Mouse (Mus musculus): Measurements from ENCODE around the gene Pik3ip1.

Pik3ip1 gene

DNA sequence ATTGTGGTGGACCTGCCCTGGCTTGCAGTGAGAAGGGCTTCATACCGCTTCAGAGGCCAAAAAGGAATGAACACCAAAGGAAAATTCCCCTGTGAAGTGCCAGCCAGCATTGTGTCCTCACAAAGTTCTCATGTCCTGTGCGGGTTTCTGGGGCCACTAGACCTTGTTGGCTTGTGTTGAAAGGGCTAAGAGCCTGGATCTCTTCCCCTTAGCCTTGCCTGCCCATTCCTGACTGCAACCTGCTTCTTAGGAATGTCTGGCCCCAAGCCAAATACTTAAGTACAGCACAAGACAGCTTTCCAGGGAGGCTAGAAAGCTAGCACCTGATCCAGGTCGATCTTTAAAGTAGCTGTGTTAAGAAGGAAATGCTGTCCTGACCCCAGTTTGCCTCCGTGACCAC, 27.4 kb upstream of the Pik3ip1 start:
- DNase-seq (ENCODE audit: low read depth, low spot score), result no peak

DNA sequence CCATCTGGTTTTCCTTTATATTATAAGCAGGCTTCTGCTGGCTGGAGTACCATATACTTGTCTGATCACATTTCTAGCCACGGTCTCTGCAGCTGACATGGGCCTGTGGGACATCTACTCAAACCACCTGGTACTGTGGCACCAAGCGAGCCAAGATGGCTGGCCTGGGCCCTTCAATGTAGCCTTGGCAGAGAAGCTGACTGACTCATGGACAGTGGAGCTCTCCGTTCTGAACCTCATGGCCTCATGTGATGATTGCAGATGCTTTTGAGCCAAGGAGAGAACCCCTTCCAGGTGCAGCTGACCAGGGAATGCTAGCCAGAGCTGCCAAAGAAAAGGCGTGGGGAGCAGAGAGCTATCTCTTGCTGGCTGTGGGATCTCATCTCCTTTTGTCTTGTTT, 24.4 kb upstream of the Pik3ip1 start:
- DNase-seq (ENCODE audit: low read depth, low spot score), result no peak

DNA sequence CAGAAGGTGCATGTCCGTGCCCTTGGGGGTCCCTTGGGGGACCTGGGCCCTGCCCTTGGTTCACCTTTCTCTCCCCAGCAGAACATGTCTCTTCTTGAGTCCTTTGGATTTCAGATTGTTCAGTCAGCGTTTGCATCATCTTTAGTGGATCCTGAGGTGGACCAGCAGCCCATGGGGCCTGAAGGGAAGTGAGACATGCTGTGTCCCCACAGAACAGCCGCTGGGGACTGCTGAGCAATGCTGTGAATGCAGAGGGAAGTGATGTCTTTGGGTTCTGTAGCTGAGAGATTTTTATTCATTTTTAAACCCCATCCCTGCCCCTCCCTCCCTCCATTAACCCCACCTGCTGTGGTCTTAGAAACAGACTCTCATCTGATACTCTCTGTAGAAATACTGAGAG, 22.3 kb upstream of the Pik3ip1 start:
- no peak for DNase-seq (ENCODE audit: low read depth, low spot score)

DNA sequence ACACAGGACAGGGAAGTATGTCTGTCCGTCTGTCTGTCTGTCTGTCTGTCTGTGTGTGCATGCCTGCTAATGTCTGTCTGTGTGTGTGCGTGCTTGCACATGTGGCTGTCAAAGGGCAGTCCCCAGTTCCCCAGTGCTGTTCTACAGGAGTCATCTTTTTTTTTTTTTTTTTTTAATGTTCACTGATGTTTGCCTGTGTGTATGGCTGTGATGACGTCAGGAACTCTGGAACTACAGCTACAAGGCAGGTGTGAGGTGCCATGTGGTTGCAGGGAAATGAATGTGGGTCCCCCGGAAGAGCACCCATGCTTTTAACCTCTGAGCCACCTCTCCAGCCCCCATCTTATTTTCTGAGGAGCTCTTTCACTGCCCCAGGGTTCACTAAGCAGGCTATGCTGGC, 20.3 kb upstream of the Pik3ip1 start:
- no peak for DNase-seq (ENCODE audit: low read depth, low spot score)

DNA sequence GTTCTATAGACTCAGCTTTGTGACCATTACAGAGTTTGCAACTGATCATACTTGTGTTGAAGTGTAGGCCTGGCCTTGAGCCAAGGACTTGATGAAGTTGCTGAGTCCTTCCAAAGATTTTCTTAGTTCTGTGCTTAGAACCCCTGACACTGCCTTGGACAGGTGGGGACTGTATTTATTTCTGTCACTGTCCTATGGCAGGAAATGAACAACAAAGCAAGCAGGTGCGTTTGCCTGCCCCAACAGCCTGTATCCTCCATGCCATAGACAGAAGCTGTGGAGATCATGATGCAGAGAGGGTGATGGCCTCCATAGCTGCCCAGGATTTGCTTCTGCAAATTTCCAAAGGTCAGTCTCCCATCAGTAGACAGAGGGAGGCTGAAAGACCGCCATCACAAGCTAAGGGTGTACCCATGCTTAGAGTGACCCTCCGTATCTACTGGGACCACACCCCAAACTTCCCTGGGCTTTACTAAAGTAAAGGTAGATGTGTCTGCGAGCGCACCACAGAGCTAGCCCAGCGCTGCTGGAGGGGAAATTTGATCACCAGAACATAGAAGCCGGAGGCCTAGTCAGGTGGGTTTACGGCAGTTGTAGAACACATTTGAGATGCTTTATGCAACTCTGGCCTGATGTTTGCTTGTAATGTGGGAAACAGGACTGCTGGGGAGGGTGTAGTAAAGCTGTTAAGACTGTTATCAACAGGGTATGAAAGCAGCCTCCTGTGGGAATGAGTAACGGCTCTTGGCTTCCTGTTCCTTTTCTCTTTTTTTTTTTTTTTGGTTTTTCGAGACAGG, 19.2 kb upstream of the Pik3ip1 start:
- no peak for DNase-seq (ENCODE audit: low read depth, low spot score)

DNA sequence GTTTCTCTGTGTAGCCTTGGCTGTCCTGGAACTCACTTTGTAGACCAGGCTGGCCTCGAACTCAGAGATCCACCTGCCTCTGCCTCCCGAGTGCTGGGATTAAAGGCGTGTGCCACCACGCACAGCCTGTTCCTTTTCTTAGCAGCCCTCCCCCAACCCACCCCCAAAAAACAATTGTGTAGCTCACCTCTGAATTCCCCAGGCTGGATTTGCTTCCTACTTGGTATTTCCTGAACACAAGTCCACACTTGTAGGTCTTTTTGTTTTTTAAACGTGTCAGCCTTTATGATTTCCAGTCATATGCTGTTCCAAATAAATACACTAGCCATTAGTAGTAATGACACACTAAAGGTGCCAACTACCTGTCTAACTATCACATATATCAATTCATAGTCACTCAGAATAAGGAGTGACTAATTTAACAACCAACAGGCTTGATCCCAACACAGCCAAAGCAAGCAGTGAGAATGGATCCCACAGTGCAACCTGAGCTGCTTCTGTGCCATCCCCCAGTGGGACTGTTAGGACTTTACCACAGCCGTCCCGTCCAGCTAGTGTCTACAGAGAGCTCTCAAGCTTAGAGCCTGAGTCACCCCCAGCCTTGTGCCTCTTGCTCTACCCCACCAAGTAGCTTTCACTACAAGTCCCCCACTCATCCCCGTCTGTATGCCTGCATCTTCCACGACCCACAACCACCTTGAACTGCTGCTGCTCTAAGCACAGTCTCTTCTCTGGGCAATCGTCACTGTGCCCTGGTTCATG, 18.4 kb upstream of the Pik3ip1 start:
- no peak for DNase-seq (ENCODE audit: low read depth, low spot score)

DNA sequence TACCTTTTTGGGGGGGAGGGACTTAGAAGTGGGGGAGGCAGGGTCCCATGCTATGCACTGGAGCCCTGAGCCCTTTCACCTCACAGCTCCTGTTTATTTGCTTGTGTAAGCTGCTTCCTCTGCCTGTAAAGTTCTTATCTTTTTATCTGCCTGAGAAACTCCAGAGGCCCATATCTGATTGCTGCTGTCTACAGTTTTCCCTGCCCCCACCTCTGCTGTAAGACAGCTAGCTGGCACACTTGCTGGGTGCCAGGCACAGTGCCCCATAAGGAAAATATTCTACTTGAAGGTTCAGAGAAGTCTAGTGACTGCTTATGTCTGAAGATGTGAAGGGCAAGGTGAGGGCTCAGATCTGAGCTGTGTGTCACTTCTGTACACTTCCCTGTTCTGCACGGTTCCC, 16.9 kb upstream of the Pik3ip1 start:
- no peak for DNase-seq (ENCODE audit: low read depth, low spot score)

DNA sequence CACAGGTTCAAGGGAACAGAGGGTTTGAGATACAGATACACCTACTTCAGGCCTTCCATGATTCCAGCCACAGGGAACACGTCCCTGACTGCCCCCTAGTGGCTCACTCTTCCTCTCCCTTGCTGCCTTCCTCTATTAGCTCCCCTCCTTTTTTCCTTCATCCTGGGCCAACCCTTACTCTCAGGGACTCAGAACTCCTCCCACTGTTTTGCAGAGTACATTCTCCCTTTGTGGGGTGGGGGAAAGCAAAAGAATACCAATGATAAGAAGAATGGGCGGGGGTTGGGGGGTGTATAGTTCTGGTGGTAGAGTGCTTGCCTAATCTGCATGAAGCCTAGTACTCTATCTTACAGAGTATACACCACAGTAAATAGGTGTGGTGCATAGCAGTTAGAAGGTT, 16.1 kb upstream of the Pik3ip1 start:
- DNase-seq (ENCODE audit: low read depth, low spot score), result peak; percentile 61

DNA sequence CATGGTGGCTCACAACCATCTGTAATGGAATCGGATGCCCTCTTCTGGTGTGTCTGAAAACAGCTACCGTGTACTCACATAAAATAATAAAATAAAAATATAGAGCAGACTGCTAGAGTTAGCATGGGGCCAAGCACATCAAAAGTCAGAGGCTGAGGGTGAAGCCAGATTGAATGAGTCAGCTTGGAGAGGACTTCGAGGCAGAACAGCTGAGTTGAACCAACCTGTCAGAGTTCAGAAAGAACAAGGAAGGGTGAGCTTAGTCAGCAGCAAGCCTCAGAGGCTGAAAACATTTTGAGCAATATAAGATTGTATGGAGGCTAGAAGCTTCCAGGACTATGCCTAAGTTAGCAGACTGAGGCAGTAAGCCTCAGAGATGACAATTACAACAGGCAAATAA, 11.9 kb upstream of the Pik3ip1 start:
- DNase-seq (ENCODE audit: low read depth, low spot score), result no peak

DNA sequence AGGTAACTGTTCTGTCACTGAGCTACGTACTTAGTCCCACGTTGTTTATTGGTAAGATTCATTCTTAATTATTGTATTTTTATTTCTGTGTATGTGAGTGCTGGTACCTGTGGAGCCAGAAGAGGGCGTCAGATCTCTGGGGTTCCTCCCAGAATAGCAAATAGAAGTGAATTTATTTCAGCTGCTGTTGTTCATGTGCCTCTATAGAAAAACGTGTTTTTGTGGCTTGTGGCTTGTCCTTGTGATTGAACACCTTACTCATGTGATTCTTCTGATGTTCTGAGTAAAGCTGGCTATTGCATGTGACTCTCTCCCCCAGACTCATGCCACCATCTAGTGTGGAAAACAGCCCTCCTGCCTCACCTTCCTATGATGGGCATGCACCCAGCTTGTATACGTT, 1.9 kb upstream of the Pik3ip1 start:
- DNase-seq (ENCODE audit: low read depth, low spot score), result no peak

DNA sequence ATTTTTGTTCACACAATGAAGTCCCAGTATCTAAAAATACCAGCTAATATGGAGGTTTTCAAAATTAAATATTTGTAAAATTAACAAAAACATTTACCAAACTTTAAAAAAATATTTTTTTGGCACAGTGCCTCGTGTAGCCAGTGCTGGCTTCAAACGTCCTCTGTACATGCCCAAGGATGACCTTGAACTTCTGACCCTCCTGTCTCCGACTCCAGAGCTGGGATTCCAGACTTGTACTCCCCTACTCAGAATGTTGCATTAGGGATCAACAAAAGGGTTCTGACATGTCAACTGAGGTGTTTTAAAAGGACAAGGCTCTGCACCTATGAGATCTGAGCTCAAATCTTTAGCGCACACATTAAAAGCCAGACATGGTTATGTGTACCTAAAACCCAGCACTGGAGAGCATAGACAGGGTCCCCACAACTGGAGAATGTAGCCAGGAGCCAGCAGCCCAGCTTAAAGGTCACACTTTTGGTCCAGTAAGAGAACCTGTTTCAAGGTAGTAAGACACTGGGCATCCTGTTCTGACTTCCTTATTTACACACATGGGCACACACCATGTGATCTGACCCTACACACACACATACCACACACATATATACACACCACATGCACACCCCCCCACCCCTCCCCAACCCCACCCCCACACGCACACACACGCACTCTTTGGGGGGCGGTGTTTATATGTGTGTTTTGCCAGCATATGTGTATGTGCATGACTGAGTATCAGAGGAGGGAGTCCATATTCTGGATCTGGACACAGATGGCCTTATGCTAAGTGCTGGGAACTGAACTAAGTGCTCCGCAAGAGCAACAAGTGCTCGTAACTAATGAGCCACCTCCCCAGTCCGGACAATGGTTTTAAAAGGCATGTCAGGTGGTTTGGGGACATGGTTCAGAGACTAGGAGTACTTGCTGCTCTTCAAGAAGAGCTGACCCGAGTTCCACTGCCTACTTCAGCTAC, 1.1 kb upstream of the Pik3ip1 start:
- DNase-seq (ENCODE audit: low read depth, low spot score), result no peak

DNA sequence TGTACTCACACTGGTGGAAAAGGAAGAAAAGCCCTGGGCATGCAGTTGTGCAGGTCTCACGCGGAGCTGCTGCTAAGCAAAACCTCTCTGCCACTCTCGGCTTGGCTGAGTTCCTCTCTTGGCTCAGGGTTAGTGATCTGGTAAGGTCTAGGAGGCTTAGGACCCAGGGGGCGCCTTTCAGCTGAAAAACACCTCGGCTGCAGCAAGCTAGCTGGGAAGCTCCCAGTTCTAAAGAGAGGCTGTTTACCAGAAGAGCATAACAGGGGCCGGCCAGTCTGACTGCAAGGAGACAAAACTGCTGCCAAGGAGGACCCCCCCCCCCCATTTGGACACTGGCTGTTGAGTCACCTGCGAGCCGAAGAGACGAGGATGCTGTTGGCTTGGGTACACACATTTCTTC, 365 bp downstream of the Pik3ip1 start:
- peak; percentile 54 for DNase-seq (ENCODE audit: low read depth, low spot score)

DNA sequence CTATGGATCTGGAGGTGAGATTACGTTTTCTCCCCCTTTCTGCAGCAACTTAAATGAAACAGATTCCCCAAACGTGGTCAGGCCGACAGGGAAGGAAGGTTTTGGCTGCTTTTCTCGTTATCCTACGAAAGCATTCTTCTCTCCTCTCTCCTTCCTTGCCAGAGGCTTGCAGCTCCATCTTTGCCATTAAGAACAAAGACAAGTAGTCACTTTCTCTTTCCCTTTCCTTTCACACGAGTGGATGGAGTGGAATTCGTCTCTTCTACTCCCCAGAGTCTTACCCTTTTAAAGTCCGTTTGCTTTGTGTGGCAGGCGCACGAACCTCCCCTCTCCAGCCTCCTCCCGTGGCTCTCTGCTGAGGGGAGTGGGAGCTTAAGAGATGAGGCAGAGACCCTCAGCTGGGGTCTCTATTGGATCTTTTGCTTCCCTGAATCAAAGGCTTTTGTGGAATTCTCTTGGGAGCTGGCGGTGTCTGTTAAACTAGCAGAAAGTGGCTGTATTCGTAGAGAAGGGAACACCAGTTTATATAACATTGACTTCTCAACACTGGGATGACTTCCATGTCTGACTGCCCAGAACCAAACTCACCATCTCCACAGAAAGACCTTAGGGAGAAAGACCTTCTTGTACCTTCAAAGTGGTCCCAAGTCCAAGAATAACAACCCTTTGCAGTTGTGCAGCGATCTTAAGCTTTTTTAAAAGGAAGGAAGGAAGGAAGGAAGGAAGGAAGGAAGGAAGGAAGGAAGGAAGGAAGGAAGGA, 970 bp downstream of the Pik3ip1 start:
- no peak for DNase-seq (ENCODE audit: low read depth, low spot score)

DNA sequence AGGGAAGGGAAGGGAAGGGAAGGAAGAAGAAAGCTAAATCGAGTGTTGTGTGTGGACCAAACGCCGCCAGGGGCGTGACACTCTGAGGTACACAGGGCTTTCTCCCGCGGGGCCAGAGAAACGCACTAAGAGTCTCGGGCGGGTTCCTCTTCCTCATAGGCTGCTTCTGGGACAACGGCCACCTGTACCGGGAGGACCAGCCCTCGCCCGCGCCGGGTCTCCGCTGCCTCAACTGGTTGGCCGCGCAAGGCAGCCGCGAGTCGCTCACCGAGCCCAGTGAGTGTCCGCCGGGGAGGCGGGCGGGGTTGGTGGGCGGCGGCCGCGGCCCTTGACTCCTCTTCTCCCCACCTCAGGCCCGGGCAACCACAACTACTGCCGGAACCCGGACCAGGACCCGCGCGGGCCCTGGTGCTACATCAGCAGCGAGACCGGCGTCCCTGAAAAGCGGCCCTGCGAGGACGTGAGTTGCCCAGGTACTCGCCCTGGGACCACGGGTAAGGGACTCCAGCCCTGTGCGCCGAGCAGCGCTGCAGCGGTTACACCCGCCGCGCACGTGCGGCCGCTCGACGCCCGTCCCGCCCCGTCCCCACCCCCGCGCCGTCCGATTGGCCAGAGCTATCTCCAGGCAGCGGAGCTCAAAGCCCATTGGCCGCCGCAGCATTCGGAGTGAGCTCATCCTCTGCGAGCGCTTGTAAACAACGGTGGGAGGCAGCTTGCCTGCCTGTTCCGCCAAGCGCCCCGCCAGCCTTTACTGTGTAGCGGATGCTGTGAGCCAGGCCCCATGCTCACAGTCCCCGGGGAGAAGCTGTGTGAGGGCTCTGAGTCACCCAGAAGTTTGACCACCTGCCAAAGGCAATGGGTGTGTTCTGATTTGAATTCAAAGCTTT, 1.8 kb downstream of the Pik3ip1 start:
- peak; percentile 95 for DNase-seq (ENCODE audit: low read depth, low spot score)

DNA sequence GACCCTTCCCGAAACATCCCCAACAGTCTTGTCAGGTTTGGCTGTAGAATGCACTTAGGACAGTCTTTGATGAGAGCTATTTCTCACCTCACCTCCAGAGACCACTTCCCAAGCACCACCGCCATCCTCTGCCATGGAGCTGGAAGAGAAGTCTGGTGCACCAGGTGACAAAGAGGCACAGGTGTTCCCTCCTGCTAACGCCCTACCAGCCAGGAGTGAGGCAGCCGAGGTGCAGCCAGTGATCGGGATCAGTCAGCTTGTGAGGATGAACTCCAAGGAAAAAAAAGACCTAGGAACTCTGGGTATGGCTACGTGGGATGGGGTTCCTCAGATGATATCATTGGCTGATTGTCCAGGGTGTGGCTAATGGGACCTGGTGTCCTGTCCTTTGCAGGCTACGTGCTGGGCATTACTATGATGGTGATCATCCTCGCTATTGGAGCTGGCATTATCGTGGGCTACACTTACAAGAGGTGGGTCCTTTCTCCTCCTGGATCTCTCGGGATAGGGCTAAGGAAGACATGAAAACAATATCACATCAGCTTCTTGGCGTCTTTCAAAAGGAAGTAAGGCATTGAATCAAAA, 3.0 kb downstream of the Pik3ip1 start:
- DNase-seq (ENCODE audit: low read depth, low spot score), result no peak

DNA sequence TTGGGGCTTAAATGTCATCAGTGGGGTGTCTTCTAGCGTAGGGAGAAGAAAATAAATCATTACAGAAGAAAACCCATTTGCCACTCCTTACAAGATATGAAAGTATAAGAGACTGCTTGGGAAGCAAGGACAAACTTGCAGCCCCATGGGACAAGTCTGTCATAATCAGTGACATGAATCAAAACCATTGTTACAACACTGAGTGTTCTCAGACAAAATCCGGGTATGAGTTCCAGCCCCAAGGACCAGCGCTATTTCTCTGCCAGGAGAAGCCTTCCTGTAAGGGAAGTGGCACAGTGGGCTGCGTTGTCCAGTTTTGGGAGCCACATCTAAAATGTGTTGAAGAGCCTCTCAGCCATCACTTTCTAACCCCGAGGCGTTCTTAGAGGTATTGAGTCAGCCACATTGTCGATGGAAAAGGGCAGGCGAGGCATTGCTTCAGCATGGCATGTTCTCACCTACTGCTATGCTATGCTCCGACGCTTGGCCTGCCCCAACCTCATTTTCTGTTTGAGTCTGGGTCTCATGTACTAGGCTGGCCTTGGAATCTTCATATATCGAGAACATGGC, 4.0 kb downstream of the Pik3ip1 start:
- DNase-seq (ENCODE audit: low read depth, low spot score), result no peak

DNA sequence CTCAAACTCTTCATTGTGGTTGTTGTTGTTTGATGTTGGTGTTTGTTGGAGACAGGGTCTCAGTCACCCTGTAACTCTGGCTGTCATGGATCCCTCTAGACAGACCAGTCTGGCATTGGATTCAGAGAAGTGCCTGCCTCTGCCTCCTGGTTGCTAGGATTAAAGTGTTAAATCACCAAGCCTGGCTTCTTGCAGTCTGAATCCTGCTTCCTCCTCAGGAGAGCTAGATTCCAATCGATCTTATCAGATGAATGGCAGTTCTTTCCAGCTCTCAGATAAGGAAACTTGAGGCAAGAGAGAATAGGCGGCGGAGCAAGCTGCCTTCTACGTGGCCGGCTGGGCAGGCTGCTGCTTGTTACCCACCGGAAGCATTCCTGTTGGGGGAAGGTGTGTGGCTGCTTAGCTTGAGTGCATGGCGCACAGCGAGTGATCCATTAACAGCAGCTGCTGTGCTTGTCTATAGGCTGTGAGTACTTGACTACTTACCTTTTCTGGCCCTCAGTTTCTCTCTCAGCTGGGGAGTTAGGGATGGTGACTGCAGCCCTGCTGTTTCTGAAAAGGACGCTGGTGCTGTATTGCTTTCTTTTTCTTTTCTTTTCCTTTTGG, 4.6 kb downstream of the Pik3ip1 start:
- no peak for DNase-seq (ENCODE audit: low read depth, low spot score)

DNA sequence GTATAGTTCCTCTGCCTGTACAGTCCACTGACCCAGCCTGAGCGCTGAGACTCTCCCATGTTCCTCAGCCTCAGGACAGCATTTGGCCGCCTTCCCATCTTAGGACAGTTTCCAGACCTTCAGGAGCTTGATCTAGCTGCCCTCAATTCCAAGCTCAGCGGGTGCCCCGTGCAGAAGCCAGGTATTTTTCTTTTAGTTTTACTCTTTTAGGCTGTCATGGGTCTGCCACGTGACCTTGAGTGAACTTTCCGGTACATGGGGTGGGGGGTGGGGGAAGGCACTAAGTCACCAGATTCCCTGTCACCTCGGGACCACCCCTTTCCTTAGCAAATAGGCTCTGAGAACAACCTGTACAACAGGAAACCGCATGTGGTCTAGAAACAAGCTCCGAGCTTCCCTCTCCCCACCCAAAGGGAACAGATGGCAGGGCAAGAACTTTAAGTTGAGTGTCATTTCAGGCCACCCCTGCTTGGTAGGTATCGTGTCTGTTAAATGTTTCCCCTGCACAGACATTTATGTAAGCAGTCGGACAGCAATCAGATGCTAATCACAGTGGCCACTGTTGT, 5.5 kb downstream of the Pik3ip1 start:
- no peak for DNase-seq (ENCODE audit: low read depth, low spot score)

DNA sequence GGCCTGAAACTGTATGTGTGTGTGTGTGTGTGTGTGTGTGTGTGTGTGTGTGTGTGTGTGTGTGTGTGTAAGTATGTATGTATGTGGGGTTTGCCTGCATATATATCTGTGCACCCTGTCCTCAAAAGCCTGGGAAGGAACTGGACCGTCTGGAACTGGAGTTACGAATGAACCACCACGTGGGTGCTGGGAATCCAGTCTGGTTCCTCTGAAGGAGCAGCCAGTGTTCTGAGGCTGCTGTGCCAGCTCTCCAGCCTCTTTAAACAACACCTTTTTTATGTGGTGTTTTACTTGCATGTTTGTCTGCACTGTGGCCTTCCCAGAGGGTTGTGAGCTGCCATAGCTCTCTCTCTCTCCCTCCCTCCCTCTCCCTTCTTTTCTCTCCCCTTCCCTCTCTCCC, 6.4 kb downstream of the Pik3ip1 start:
- DNase-seq (ENCODE audit: low read depth, low spot score), result no peak

Measured in mesoderm, embryonic 11.5 days (tissue).